Mouse (Mus musculus) gastrocnemius, adult 18-20 months (tissue): ENCODE data around the gene 9230102O04Rik. TPM values are rescaled to one million over a fixed set of nuclear protein-coding genes. Genes with fewer than 3 reads are reported as not detected.

Experiments used
- DNase-seq: peaks from one replicate; pipeline ENCODE4 v3.0.0; 2021; ENCODE audit warnings: low spot score
- total RNA-seq, 2 experiments: library from RNA; stranded (reverse); gene quantifications; 2 replicates each; pipeline ENCODE4 v1.2.3; 2021

9230102O04Rik gene
- total RNA-seq, 2 experiments from 2014 or later, result not detected

DNA sequence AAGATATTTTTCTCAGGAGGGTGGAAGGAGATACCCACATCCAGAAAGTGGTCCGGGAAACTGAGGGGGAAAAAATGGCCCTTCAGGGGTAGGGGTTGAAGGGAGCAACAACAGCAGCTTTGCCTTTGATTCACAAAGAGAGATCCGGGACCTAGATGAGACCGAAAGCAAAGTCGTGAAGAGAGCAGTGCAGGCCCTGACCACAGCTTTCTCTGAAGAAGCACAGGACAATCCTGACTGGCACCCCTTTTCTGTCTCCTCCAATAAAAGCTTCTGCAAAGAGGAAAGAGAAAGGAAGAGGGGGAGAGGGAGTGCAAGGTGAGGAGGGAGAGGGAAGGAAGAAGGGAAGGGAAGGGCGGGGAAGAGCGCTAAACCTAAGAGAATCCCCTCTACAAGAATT lies 17.5 kb downstream of the 9230102O04Rik start:
- DNase-seq, result no peak

DNA sequence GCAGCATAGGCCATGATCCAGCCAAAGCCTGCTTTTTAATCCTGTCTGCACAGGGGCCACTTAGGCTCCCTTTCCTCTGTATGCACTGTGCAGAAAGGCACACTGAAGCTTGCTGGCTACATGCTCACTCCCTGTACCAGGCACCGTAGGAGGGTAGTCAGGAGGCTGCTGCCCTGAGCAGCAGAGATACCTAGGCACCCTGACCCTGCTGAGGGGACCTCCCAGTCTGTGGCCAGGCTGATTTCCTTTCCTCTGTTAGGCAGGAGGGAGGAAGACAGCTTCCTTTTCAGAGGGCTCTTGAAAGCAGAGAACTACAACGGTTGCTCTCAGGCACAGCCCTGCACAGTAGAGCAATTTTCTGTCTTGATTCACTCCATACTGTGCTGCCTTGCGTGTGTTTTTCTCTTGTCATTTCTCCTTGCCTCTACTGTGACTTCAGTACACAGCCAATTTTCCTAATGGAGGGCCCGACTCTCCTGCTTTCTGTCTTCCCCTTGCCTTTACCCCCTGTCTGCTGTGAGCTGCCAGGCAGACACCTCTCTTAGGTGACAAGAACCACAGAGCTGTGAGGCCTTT lies 18.1 kb downstream of the 9230102O04Rik start:
- DNase-seq, result no peak

DNA sequence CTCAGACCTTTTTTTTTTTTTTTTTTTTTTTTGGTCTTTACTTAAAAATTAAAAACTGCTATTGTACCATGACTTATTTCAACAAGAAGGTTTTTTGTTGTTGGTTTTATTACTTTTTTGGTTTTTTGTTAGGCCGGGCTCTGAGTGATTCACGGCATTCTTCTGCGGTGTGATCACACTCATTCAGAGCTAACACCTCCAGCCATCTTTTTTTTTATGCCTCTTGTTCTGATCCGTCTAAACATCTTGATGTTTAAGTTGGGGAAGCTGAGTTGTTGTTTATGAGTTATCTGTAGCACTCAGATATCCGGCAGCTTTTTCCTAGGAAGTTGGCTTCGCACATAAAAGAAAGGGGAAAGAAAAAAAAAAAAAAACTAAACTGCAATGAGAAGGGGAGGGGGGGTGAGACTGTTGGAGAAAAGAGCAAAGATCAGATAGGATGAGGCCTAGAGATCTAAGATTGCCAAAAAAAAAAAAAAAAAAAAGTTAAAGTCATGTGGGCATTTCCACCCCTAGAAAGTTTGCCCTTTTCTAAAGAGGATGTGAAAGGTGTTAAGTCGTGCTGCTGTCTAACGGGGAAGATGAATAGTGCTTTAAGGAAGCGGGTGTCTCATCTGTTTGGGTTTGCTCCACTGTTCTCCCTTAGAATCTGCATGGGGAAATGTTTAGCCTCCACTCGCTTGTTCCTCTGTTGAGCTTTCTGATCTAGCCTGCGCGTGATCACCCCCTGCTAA lies 22.1 kb downstream of the 9230102O04Rik start:
- DNase-seq, result no peak

DNA sequence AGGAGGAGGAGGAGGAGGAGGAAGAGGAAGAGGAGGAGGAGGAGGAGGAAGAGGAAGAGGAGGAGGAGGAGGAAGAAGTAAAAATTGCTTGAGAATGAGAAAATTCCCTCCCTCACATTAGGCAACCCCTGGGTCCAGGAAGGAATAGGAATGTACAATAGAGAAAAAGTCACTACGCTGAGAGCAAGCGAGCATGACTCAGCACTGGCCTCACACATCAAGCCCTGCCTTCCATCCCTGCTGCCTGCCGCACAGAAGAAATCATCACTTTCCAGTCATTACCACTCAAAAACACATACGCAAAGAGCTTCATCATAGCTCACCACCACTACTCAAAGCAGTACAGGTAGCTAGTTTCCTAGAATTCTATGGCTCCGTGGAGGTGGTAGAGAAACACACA lies 28.6 kb downstream of the 9230102O04Rik start:
- no peak for DNase-seq

DNA sequence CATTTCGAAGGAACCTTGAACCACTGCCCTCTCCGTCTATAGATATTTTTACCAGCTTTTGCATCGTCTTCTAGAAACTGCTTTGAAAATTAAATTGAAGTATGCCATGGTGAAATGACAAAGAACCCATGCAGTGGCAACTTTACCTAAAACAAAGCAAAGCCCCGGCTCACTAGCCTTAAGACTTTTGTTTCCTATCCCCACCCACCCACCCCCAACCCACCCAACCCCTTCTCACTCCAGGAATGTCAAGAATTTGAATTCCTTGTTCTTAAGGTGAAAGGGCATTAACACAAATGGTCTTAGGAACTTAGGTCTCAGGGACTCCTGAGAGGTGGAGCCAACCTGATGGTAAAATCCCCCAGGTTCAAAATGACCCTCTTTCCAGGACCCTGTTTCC lies 33.5 kb downstream of the 9230102O04Rik start:
- no peak for DNase-seq

DNA sequence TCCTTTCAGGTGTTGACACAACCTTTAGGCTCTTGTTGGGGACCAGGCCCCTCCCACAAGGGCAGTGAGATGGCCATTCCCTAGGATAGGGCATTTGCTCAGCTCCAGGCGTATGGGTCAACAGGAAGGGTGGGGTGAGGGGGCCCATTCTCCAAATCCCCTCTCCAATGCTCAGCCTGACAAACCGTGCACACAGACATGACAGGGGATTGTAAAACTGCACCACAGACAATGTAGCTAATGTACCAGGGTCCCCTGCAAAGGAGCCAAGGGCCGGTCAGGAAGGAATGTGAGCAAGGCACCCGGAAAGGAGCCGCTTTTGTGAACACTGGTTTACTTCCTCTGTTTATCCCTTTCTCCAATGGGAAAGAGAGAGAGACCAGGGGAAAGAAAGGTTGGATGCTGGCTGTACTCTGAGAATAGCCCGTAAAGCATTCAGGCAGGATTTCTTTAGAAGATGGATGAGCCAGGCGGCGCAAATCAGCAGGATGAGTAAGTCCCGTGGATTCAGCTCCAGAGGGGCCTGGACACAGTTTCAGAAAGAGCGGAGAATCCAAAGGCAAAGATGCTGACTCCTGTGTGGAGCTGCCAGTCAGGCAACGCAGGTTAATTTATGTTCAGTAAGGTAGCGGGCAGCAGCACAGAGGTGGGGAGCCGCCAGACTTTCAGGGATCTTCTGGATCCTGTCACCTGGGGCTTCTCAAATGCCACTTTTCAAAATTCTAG lies 36.3 kb downstream of the 9230102O04Rik start:
- no peak for DNase-seq

DNA sequence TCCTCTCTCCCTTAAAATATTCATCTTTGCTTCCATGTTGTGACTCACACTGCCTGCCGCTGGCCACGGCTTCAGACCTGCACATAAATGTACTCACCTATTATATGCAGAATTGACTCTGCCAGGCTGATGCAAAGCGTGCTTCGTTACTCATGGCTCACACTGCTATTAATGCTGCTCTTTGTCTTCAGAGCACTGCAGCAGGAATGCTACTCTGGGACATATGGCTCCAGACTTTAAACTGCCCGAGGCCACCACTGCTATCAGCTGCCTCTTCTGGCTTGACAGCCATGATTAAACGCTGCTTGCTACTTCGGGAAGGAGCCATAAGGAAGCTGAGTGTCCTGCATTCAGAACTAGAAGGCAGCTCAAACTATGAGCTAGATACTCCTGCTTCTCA lies 54.1 kb downstream of the 9230102O04Rik start:
- DNase-seq, result no peak

DNA sequence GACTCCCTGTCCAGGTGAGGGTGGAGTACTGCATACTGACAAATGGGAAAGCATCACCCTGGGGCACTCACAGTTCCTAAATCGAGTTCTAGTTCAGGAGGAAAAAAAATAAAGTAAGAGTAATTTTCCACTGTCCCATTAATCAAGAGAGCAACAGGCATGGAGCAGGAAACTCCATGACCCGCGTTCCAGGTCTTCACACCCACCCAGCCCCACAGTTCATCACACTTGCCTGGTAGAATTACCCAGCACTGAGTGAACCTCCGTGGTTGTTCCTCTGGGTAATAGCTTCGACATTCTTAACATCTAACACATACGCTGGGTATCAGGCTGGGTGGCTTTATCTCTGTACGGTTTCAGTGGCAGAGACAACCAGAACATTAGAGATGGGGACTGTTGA lies 55.6 kb downstream of the 9230102O04Rik start:
- DNase-seq, result no peak

Other genes with a start within 250 kb of the 9230102O04Rik start
- gene 4930412O13Rik, start 8.3 kb downstream of the 9230102O04Rik start, total RNA-seq, result not detected
- gene Gata3, start 494 bp upstream of the 9230102O04Rik start, total RNA-seq, result under 1 TPM; 0.18 to 0.43 TPM
- gene Taf3, start 159.1 kb upstream of the 9230102O04Rik start, total RNA-seq, result 10 to 100 TPM in 1 of 2 experiments, 1 to 10 TPM in 1; 9.4 to 10.8 TPM
- 100 to 1,000 TPM; 791 to 847 TPM for gene Atp5c1, start 191.0 kb upstream of the 9230102O04Rik start, total RNA-seq
- 1 to 10 TPM; 5.9 to 7.2 TPM for gene Kin, start 191.1 kb upstream of the 9230102O04Rik start, total RNA-seq
- 1 to 10 TPM in 1 of 2 experiments, under 1 TPM in 1; 0.23 to 1.1 TPM for gene Itih2, start 241.9 kb upstream of the 9230102O04Rik start, total RNA-seq